Mouse (Mus musculus) CH12.LX (cell line): ENCODE results near the gene Gm49450.
A peak's percentile ranks its signal among the peaks of the same experiment; 100 is the strongest.

Experiments used
- JUND ChIP-seq: conservative IDR thresholded peaks from 2 replicates; pipeline ENCODE4 v1.6.1; 2011; ENCODE audit warnings: low read depth, low read length, improper control_type of control experiment
- MXI1 ChIP-seq: IDR thresholded peaks from 2 replicates; pipeline ENCODE4 v1.6.1; 2011; ENCODE audit warnings: mild to moderate bottlenecking, low read depth, low read length, improper control_type of control experiment

GRCm38 (mm10) chr15:98953401-98954356 lies at the start of gene Gm49450, which contains the start of gene Tuba1a:
- TF ChIP-seq JUND, result peak; percentile 60; the same call in 1 of the 2 replicates
- peak; percentile 81 for TF ChIP-seq MXI1
